Mouse (Mus musculus) embryonic facial prominence, embryonic 11.5 days (tissue): ENCODE results near the gene Patl2. TPM values are rescaled to one million over a fixed set of nuclear protein-coding genes. Genes with fewer than 3 reads are reported as not detected.
A peak's percentile ranks its signal among the peaks of the same experiment; 100 is the strongest.

Experiments
- ATAC-seq: fragments of 200-750 bp; cut with Nextera tagmentation; replicated peaks from 2 replicates; pipeline ENCODE4 v1.8.0; 2017; ENCODE audit warnings: low read depth; ENCODE audit not compliant: insufficient number of reproducible peaks, low FRiP score, low TSS enrichment
- DNase-seq: peaks from one replicate; pipeline ENCODE4 v3.0.0-alpha.2; 2015; ENCODE audit warnings: low spot score
- H3K27ac ChIP-seq: fragments of 300-500 bp; sonication (generic); replicated peaks from 2 replicates; pipeline ENCODE4 v1.5.1; 2014; ENCODE audit warnings: mild to moderate bottlenecking, low read depth, low read length, control low read depth
- H3K27me3 ChIP-seq: fragments of 300-500 bp; sonication (generic); 2 replicates; pipeline ENCODE4 v1.6.1; 2014; ENCODE audit warnings: mild to moderate bottlenecking, low read length, moderate library complexity, mixed read lengths; ENCODE audit not compliant: control insufficient read depth, insufficient read depth
- H3K36me3 ChIP-seq: fragments of 300-500 bp; sonication (generic); replicated peaks from 2 replicates; pipeline ENCODE4 v1.6.1; 2014; ENCODE audit warnings: low read depth, mild to moderate bottlenecking, low read length, moderate library complexity, mixed read lengths; ENCODE audit not compliant: control insufficient read depth, insufficient read depth
- H3K4me1 ChIP-seq: fragments of 300-500 bp; sonication (generic); 2 replicates; pipeline ENCODE4 v1.6.1; 2014; ENCODE audit warnings: low read length, mixed read lengths; ENCODE audit not compliant: control insufficient read depth, insufficient read depth
- H3K4me2 ChIP-seq: fragments of 300-500 bp; sonication (generic); 2 replicates; pipeline ENCODE4 v1.6.1; 2014; ENCODE audit warnings: low read depth, mild to moderate bottlenecking, control low read depth, low read length, moderate library complexity
- H3K4me3 ChIP-seq: fragments of 300-500 bp; sonication (generic); 2 replicates; pipeline ENCODE4 v1.5.1; 2014; ENCODE audit warnings: low read depth, low read length, control low read depth
- H3K9ac ChIP-seq: fragments of 300-500 bp; sonication (generic); replicated peaks from 2 replicates; pipeline ENCODE4 v1.6.1; 2014; ENCODE audit warnings: mild to moderate bottlenecking, control low read depth, low read length
- H3K9me3 ChIP-seq: fragments of 300-500 bp; sonication (generic); replicated peaks from 2 replicates; pipeline ENCODE4 v1.6.1; 2016; ENCODE audit warnings: mild to moderate bottlenecking, low read length, inconsistent platforms, mixed read lengths; ENCODE audit not compliant: control insufficient read depth
- WGBS: fragments of 180-500 bp; shearing (Covaris S2); extraction: QIAGEN DNeasy Blood & Tissue Kit; methylation state at CpG from one replicate; pipeline ENCODE4 v1.1.7; 2014; 5-methylcytosine and 5-hydroxymethylcytosine counted together
- polyA plus RNA-seq: library from polyadenylated mRNA; unstranded; fragments of >200 nt; fragmentation: Nextera tagmentation; extraction: Ambion mirVana; gene quantifications from 2 replicates; pipeline ENCODE4 v1.2.1, GENCODE M21; 2014

The Patl2 gene
- polyA plus RNA-seq, 1 experiment from 2014 or later: 0.11 TPM

GRCm38 (mm10) chr2:122147508-122148241 is 38.3 kb downstream of the Patl2 start, which contains the start of gene B2m:
Gene B2m, plus strand, starts transcription at chr2:122147686.
- DNase-seq (peak; percentile 97), ATAC-seq (peak; percentile 96)
- H3K4me2 ChIP-seq: peak within 1 kb of the TSS; percentile 69
- no peak within 1 kb of the TSS; the same call in 1 of the 2 replicates for H3K27ac ChIP-seq
- peak within 1 kb of the TSS; percentile 75 for H3K9ac ChIP-seq
- no peaks in the 10 kb centered on the region for H3K4me1 ChIP-seq
- no peaks in the 10 kb centered on the region for H3K36me3 ChIP-seq
- no peaks in the 10 kb centered on the region for H3K27me3 ChIP-seq
- H3K9me3 ChIP-seq: no peaks in the 10 kb centered on the region
- WGBS: under 1% methylated on average over 40 of the region's 40 CpGs
- peak within 1 kb of the TSS; percentile 53 for H3K4me3 ChIP-seq

GRCm38 (mm10) chr2:122146687-122147086 is 39.3 kb downstream of the Patl2 start:
- H3K9me3 ChIP-seq: no peaks in the 10 kb centered on the region
- 83% methylated on average over 6 of the region's 6 CpGs for WGBS
- no peak overlapping the region for H3K4me3 ChIP-seq
- ATAC-seq (no peak), DNase-seq (no peak)
- H3K4me1 ChIP-seq: no peaks in the 10 kb centered on the region
- no peaks in the 10 kb centered on the region for H3K27me3 ChIP-seq
- no peak overlapping the region for H3K9ac ChIP-seq
- H3K36me3 ChIP-seq: no peaks in the 10 kb centered on the region
- no peak overlapping the region for H3K27ac ChIP-seq
- no peak overlapping the region for H3K4me2 ChIP-seq

- H3K9me3 ChIP-seq: no peaks in the 10 kb centered on the region
- no peak overlapping the region for H3K4me2 ChIP-seq
- H3K4me1 ChIP-seq: no peaks in the 10 kb centered on the region
- no peak overlapping the region for H3K4me3 ChIP-seq
- 63% methylated on average over 4 of the region's 4 CpGs for WGBS
- no peak for ATAC-seq
- H3K9ac ChIP-seq: no peak overlapping the region
- no peak for DNase-seq
- no peaks in the 10 kb centered on the region for H3K36me3 ChIP-seq
- no peak overlapping the region for H3K27ac ChIP-seq
- H3K27me3 ChIP-seq: no peaks in the 10 kb centered on the region
Observed at GRCm38 (mm10) chr2:122145756-122146155, 40.2 kb downstream of the Patl2 start.

GRCm38 (mm10) chr2:122143111-122143510 is 42.9 kb downstream of the Patl2 start:
- 94% methylated on average over 3 of the region's 3 CpGs for WGBS
- H3K9ac ChIP-seq: no peak overlapping the region
- H3K9me3 ChIP-seq: no peaks in the 10 kb centered on the region
- H3K27ac ChIP-seq: no peak overlapping the region
- DNase-seq (no peak), ATAC-seq (no peak)
- H3K4me1 ChIP-seq: no peaks in the 10 kb centered on the region
- no peak overlapping the region for H3K4me3 ChIP-seq
- no peak overlapping the region for H3K4me2 ChIP-seq
- H3K27me3 ChIP-seq: no peaks in the 10 kb centered on the region
- H3K36me3 ChIP-seq: no peaks in the 10 kb centered on the region

- Histone ChIP-seq H3K9me3 (no peaks in the 10 kb centered on the region), H3K4me2 (no peak overlapping the region), H3K4me1 (no peaks in the 10 kb centered on the region), H3K27ac (no peak overlapping the region), H3K9ac (no peak overlapping the region), H3K27me3 (no peaks in the 10 kb centered on the region), H3K36me3 (no peaks in the 10 kb centered on the region), H3K4me3 (no peak overlapping the region)
- WGBS: 74% methylated on average over 5 of the region's 5 CpGs
- DNase-seq (no peak), ATAC-seq (no peak)
Observed at GRCm38 (mm10) chr2:122141332-122141967, 44.5 kb downstream of the Patl2 start.

- Histone ChIP-seq H3K4me2 (no peak overlapping the region), H3K9ac (no peak overlapping the region), H3K27me3 (no peaks in the 10 kb centered on the region), H3K4me3 (no peak overlapping the region), H3K36me3 (no peaks in the 10 kb centered on the region), H3K27ac (no peak overlapping the region), H3K9me3 (no peaks in the 10 kb centered on the region), H3K4me1 (no peaks in the 10 kb centered on the region)
- DNase-seq (no peak), ATAC-seq (no peak)
- WGBS: 82% methylated on average over 2 of the region's 2 CpGs
Observed at GRCm38 (mm10) chr2:122140815-122141214, 45.2 kb downstream of the Patl2 start.

- Histone ChIP-seq H3K9ac (no peak overlapping the region), H3K9me3 (no peaks in the 10 kb centered on the region), H3K27me3 (no peaks in the 10 kb centered on the region), H3K36me3 (no peaks in the 10 kb centered on the region), H3K4me3 (no peak overlapping the region), H3K27ac (no peak overlapping the region), H3K4me2 (no peak overlapping the region), H3K4me1 (no peaks in the 10 kb centered on the region)
- 65% methylated on average over 5 of the region's 5 CpGs for WGBS
- no peak for DNase-seq
- no peak for ATAC-seq
Observed at GRCm38 (mm10) chr2:122137839-122138465, 48.0 kb downstream of the Patl2 start.

GRCm38 (mm10) chr2:122132618-122133017 is 53.4 kb downstream of the Patl2 start:
- Histone ChIP-seq H3K9ac (no peak overlapping the region), H3K27me3 (no peaks in the 10 kb centered on the region), H3K9me3 (no peaks in the 10 kb centered on the region), H3K36me3 (no peaks in the 10 kb centered on the region), H3K4me1 (no peaks in the 10 kb centered on the region), H3K4me3 (no peak overlapping the region), H3K27ac (no peak overlapping the region), H3K4me2 (no peak overlapping the region)
- no peak for DNase-seq
- WGBS: 82% methylated on average over 2 of the region's 2 CpGs
- no peak for ATAC-seq
